Mouse (Mus musculus) c-Kit-positive CD71-positive TER-119-positive erythroid progenitor cells, embryonic 14.5 days (primary cell): ENCODE data around the gene Kcnj1.

Source experiments
- DNase-seq: peaks from one replicate; pipeline ENCODE4 v3.0.0-alpha.2; 2013; ENCODE audit warnings: low spot score

The Kcnj1 gene

DNA sequence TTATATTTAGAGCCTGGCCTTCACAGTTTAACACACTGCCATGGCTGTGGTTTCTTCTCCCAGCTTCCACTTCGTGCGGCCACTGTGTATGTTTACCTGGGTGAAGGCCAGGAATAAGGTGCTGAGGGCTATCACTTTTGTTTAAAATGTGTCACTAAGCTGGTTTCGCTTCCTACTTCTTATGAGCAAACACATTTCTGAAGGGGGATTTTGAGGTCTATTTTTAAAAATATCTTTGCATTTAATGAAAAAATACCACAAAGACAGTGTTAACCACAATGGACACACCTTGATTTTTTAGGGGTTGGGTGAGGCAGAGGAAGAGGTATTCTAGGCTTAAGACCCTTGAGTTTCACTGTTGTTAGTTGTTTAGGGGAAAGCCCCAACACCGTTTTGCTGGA, 22.5 kb downstream of the Kcnj1 start:
- no peak for DNase-seq

DNA sequence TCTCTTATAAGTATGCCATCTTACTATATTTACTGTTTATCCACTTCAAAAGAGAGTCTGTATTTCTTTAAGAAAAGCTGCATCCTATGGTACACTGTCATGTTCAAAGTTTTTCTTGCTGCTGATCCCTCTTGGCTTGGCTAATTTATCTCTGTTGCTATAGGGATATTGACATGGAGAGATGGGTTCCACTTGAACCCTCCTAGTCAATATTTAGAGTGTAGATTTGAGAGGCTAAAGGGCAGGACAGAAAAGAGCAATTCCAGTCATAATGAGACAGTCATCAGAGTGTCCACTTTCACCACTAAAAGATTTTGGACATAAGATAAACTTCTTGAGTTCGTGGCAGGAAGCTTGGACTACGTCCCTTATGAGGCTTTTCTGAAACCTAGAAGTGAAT, 27.9 kb downstream of the Kcnj1 start:
- no peak for DNase-seq

DNA sequence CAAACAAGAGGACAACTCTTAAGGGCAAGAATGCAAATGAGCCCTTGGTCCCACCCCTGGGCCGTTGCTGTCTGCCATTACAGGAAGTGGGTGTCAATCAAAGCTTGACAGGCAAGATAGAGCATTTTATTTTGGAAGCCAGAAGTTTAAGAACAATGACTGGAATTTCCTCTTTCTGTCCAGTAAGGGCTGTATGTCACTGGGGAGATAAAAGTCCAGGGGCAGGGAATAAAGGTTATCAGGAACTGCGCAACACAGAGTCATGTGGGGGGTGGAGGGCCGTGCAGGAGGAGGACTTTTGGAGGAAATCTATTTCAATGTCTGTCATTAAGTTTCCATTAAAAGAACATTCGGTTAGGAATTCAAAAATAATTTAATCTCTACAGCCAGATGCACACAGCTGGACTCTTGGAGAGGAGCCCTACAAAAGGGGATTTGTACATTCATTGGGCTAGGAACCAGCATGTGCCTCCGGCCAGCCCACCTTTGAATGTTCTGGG, 28.4 kb downstream of the Kcnj1 start:
- no peak for DNase-seq

DNA sequence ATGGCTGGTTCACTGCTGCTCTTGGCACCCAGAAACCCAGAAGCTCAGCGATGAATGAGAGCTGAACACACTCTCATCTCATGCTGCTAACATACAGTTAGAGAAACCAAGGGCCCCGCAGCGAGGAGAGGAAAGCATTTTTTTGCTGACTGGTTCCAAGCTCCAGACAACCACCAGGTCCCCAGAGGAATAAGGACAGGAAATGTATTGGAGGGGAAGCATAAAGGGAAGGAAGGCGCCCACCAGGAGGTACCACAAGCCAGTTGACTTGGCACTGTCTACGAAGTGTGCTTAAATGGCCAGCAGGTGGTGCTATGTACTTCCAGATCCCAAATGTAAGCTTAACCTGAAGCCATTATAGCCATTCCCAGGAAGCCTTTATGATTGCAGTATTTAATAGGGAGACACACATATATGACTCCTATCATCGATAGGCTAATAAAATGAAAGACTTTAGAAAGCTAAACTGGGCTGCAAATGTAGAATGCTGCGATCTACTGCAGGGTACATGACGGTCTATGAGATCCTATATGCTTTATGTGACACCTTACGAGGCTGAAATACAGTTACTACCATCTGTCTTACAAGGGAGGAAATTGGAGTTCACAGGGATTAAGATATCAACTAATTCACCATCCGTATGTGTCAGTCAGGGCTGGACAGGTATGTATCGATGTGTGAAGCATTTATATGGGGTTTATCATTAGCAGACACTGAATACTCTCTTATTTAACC, 33.1 kb downstream of the Kcnj1 start:
- DNase-seq = peak; percentile 29

DNA sequence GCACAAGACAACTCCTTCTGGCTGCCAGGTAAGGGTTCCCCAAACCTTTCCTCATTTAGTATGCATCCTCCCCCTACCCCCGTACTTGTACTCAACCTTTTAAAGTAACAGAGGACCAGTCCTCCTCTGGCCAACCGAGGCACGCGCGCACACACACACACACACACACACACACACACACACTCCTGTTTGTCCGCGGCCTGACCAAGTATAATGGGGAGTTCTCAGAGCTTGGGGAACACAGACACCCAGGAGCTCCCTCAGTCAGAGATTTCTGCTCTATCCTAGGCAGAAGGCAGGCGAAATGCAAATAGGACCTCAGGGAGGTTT, 36.4 kb downstream of the Kcnj1 start:
- DNase-seq = no peak

DNA sequence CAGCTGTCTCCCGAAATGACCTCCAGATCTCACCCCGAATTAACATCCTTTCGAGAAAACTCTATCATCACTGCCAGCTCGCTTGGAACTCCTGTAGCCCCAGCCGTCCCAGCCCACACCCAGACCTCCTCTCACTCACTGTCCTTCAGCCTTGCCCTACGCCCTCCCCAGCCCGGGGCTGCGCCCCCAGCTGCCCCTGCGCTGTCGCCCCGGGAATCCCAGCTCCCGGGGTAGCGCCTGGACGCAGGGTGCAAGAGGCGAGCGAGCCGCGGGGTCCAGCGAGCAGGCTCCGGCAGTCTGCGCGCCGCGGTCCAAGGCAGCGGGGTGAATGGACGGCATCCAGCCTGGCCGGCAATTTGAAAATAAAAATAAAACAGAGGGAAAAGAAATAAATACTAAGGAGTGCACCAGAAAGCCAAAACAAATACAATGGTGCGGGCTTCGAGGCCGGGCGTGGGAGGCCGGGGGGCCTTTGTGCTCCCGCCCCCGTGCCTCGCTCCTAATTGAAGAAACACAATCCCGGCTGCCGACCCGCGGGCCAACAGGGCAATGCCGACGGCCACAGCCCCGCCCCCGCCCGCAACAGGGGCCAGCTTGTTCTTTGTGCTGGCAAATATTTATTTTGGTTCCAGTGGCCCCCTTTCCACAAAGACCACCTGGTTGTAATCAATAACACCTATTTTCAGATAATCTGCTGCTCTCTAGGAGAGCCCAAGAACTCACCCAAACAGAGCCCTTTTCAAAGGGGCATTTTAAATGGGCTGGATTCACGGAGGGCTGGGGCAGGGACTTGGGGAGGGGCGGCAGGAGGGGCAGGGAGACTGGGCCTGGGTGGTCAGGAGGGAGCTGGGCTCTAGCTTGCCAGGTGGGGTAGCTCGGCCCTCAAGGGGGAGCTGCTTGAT, 37.0 kb downstream of the Kcnj1 start:
- no peak for DNase-seq

DNA sequence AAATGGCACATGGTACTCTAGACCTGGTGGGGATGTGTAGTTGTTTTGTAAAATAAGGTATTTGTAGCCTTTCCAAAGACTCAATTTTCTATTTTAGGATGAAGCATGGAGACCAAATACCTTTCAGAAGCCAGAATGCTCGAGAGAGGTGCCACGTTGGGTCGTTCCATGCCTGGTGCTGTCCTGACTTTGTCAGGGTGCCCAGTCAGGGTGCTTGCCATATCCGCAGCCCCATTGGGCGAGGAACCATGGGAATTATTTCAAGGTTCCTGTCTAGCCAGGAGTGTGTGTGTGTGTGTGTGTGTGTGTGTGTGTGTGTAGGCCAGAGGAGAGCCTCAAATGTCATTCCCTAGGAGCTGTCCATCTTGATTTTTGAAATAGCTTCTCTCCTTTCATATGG, 38.4 kb downstream of the Kcnj1 start:
- DNase-seq = no peak

DNA sequence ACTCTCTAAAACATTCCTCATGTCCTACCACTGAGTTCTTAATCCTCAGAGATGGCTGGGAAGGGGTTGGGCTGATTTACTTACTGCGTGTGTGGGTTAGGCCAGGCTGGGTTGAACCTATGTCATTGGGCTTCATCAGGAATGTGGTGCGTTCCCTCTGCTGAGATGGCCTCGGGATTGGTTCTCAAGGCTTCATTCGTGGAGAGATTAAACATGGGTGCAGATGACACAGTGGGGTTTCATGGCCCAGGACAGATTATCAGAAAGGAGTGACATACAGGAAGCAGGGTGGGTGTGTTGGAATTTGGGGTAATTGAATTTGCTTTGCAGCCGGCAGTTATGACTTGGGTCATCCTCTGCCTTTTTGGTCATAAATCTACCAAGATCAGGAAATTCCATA, 39.2 kb downstream of the Kcnj1 start:
- no peak for DNase-seq

DNA sequence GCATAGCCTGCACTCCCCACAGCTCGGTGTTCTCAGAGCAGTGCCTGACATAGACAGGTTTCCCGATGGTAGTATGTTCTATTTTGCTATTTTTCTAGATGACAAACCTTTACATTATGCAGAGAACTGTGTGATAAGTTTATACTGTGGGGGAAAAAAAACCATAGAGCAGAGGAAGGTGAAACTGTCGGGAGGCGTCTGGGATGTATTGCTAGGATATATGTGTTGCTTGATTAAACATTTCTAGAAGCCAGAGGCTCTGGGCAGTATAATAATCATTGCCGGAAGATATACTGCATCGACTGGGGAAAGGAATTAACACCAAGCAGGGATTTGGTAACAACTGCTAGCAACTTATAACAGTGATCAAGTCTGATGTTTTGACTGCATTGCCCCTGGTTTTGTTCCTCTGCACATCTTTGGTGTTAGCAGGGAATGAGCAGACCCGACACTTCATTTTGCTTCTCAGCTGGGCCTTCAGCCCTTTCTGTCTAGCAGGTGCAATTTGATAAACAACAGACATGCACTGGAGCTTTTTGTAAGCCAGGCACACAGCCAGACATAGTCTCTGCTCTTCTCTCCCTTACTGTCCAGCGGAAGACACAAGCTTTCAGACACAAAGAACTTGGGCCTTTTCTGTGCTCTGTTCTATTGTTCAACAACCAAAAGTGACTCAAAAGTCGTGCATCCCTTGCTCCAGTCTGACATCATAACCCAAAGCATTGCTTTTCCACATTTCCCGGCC, 40.7 kb downstream of the Kcnj1 start:
- no peak for DNase-seq

DNA sequence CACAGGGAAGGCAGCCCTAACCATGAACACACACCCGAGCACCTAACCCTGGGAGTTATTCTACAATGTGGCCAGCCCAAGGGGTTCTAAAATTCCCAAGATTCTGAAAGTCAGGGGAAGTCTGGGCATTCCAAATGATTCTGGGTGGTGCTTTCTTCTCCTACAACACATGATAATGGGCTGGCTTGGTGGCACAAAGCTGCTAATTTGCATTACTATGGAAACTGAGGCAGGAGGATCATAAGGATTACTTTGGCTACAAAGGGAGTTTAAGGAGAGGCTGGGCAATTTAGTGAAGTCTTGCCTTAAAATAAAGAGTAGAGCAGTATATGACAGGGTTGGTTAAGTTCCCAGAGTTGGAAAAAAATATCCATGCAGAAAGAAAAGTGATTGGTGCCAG, 42.7 kb downstream of the Kcnj1 start:
- DNase-seq = no peak

DNA sequence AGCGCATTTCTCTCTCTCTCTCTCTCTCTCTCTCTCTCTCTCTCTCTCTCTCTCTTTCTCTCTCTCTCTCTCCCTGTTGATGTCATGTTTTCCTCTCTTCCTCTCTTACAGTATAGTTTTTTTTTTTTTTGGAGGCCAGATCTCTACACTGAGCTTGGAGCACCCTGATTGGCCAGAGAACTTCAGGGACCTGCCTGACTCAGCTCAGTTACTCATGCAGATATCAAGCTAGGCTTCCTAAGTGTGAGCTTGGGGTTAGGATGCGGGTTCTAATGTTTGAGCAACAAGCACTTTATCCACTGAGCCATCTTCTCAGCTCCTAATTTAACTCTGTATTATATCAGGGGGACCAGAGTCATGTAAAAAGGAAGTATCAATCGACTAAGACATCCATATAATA, 43.7 kb downstream of the Kcnj1 start:
- no peak for DNase-seq

DNA sequence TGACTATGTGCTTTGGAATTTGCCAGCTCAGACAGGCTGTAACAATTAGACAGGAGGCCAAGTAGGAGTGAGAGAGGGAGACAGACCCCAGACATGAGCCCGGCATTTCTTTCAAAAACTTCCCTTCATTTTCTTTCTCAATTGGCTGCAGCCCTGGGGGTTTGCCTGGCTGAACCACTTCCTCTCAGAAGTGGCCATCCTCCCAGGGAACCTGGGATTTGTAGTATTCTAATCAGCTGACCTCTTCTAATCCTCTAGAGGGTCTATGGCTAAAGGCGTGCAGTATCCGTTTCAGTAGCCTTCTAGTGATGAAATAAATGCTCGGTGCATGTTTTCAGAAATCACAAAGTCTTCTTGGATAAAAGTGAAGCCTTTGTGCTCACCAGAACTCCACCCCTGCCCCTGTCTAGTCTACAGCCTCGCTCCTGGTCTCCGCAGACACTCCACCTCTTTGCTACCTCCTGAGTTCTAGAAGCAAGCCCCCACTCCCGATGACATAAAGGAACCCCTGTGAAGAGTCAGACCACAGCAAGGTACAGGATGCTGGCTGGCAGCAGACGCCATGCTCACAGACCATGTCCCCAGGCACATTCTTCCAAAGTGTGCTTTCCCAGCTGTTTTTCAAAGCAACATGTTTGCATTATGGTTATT, 45.3 kb downstream of the Kcnj1 start:
- DNase-seq = no peak

DNA sequence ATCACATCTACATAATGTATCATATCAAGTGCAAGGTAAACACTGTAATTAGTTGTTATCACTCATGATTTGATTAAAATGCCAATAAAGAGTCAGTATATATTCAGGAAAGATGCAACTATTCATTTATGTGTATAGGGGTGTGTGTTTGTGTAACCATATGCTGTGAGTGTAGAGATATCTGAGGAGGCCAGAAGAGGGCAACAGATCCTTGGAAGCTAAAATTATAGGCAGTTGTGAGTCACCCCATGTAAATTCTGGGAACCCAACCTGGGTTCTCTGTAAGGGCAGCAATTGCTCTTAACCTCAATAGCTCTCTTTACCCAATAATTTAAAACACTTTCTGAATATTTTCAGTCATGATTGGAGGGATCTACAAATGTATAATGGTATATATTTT, 48.4 kb downstream of the Kcnj1 start:
- no peak for DNase-seq

DNA sequence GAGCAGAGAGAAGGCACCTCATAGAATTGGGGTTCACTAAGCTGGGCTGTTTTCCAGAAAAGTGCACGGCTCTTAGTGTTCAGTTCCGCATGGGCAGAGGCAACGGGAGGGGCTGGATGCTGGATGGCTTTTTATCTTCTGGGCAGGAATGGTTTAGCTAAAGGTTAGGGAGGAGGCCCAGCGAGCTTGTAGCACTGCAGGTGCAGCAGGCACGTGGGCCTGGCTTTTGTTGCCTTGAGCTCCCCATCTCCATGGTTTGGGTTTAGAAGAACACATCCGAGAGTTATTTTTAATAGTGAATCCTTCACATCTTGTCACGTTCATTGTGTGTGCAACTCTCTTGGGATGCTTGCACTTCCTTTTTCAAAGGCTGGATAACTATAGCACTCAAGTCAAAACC, 53.0 kb downstream of the Kcnj1 start:
- no peak for DNase-seq

DNA sequence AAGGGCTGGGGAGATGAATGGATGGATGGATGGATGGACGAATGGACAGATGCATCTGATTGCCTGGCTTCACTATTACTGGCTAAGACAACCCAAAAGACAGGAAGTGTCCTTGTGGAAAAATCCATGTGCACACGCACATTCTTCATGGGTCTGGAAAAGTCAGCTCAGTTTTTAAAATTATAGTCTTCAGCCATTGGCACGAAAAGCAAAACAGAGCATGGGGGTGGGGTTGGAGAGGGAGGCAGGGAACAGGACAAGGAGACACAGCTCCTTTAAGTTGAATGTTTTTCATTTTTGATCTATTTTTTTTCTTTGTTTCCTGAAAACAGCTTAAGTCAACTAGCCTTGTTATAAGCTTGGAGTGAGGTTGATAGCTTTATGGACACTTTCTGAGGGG, 58.8 kb downstream of the Kcnj1 start:
- DNase-seq = no peak

DNA sequence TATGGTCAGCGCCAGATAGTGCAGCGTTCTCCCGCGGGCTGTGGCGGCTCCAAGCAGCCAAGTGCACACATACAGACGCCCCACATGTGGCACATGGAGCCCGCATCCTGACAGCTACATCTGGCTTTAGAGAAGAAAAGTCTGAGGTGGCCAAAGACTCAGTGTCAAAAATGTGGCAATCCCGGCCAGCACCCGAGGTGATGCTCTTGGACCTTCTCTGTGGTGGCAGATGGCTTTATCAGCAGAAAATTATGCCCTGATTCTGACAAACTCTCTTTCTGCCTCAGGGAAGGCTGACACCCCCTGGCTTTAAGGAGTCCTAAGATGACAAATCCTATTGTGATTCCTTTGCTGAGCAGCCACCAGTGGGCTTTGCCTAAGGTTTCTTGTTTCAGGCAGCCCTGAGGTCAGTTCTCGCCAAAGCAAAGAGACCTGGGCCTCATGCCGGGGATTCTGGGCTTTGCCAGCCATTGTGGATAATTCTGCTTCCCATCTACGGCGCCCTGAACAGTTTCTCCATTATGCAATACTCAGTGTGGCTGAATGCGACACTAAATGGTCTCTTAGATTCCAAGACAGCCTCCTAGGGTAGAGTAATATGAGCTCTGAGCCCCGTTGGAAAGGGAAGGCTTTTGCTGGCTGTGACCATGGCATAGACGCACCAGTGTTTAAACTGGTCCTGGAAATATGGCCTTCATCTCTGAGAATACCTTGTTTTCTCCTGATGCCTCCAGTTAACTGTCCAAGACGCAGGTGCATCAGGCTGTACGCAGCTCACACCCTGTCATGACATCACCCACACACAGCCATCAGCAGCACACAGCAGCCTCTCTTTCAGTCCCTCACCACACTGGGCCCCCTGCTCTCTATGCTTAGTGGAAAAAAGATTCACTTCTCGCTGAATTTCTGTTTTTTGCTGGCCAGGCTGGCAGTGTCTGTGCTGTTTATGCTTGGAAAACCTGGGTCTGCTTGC, 62.2 kb downstream of the Kcnj1 start:
- DNase-seq = no peak

DNA sequence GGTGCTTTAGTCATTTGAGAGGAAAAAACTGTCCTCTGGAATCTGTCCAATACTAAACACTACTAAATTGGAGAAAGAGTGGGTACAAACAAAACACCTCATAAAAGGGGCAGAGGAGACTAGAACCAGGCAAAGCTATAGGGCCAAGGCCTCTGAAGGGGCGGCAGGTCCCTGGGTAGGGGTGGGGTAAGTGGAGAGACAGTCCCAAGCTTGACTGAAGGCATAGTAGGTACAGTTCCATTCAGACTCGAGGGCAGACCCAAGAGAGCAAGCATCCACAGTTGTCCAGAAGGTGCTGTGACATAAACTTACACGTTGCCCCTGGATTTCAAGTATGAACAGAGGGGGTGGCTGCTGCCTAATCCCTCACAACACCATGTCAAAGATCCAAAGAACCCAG, 70.8 kb downstream of the Kcnj1 start:
- DNase-seq = no peak

DNA sequence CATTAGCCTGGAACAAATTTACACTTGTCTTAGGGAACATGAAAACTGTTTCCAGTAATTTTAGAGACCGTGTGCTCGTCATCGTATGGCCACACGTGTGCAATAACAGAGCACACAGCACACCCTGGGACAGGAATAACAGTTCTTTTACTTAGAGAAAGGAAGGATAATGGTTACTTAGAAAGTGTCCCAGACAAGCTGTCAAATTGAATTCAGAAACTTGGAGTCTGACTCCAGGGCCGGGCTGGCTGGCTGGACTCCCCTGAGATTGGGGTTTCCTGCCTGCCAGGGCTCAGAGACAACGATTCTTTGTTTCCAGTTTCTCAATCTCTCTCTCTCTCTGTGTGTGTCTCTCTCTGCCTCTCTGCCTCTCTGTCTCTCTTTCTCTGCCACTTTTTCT, 71.5 kb downstream of the Kcnj1 start:
- DNase-seq = no peak

DNA sequence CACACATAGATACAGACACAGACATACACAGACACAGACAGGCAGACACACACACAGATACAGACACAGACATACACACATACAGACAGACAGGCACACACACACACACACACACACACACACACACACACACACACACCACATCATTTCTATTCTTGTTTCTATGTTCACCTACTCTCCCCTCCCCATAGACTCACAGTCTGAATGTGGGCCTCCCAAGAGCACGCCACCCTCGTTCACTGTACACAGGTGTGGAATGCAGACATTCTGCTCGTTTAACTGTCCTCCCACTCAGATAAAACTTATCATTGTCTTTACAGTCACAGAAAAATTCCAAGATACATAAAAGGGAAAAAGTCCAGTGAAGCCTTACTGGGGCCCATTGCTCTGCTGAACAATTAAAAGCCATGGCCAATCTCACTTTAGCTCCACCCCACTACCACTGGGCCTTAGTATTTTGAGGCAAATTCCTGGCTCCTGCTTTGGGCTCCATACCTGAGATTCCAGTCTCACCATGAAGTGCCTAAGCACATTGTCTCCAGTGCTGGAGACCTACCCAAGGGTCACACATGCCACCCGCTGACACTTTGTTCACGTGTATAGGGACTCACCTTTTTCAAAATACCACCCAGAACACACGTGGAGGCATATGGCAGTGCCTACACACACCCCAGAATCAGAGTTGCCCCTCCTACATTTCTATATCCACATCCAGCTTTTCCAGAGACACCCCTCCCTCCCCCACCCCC, 72.3 kb downstream of the Kcnj1 start:
- DNase-seq = no peak

DNA sequence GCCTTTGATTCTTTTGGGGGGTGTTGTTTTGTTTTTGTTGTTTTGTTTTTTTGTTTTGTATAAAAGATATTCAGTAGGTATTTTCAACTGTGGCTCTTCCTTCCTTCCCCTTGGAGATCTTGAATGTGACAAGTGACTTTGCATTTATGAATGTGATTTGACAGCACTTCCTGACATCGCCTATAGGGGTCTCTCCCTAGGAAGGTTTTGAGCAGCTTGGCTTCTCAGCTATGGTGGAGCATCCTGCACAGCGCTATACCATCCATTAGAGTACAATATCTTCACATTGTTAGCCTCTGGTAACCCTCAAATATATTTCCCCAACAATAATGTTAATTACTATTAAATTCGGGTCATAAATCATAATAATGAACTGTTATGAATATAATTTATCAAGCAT, 73.5 kb downstream of the Kcnj1 start:
- DNase-seq = peak; percentile 5
